In genomic region chr1:36471181-36472105, GRCm38 (mm10) we compare ENCODE assay signal across 8 mouse cellular contexts. TPM values are rescaled to one million over a fixed set of nuclear protein-coding genes. Genes with fewer than 3 reads are reported as not detected.
DNase-seq lines count a peak whose midpoint lies in the region; ATAC-seq and TF ChIP-seq lines count a peak whose summit lies in the region.

Cnnm4 (plus strand) TSS chr1:36471620.

- peak within 1 kb of the TSS; percentile 88 for H3K4me2 ChIP-seq in intestine, postnatal 0 days (replicated peaks; ENCODE audit: low read depth)

- peaks cover 22% of the 10 kb centered on the region for H3K4me1 ChIP-seq in intestine, postnatal 0 days (replicated peaks; ENCODE audit: control insufficient read depth, insufficient read depth, low read length)
- peaks cover 62% of the 10 kb centered on the region for H3K4me1 ChIP-seq in midbrain, embryonic 10.5 days

- WGBS in intestine, postnatal 0 days: under 1% methylated on average over 71 of the region's 98 CpGs
- under 1% methylated on average over 95 of the region's 98 CpGs for WGBS in midbrain, embryonic 10.5 days

- H3K9me3 ChIP-seq in intestine, postnatal 0 days (ENCODE audit: control insufficient read depth): no peaks in the 10 kb centered on the region
- H3K9me3 ChIP-seq in midbrain, embryonic 10.5 days (replicated peaks): no peaks in the 10 kb centered on the region

- peak; percentile 69 for TF ChIP-seq CTCF in intestine, postnatal 0 days (IDR thresholded peaks at IDR 0.05; ENCODE audit: low read depth)

- peak; percentile 94 for DNase-seq in adrenal gland, postnatal 10 days
- DNase-seq in embryo, embryonic 9.5 days (ENCODE audit: extremely low spot score): peak; percentile 94
- peak; percentile 79 to 89 for DNase-seq in gastrocnemius, postnatal 4 days (ENCODE audit: low spot score in 2 of 2)
- peak; percentile 85 to 88 for DNase-seq in left cerebral cortex, postnatal 36 days (ENCODE audit: low spot score in 2 of 2)
- peak; percentile 94 for DNase-seq in midbrain, embryonic 10.5 days (ENCODE audit: low spot score)
- DNase-seq in right cerebral cortex, postnatal 36 days (ENCODE audit: low spot score in 2 of 2): peak; percentile 79 to 83
- DNase-seq in urinary bladder, postnatal 4 days (ENCODE audit: low spot score in 2 of 2): peak; percentile 84 to 88

- ATAC-seq in intestine, postnatal 0 days: peak; percentile 83

- no peaks in the 10 kb centered on the region for H3K27me3 ChIP-seq in intestine, postnatal 0 days (replicated peaks; ENCODE audit: control insufficient read depth, insufficient read depth, low read length)
- H3K27me3 ChIP-seq in midbrain, embryonic 10.5 days (ENCODE audit: low read depth, poor library complexity, severe bottlenecking): peaks cover 28% of the 10 kb centered on the region

- H3K27ac ChIP-seq in intestine, postnatal 0 days (ENCODE audit: low read depth, low read length): peak within 1 kb of the TSS; percentile 91
- peak within 1 kb of the TSS; percentile 87 for H3K27ac ChIP-seq in midbrain, embryonic 10.5 days (replicated peaks)

- H3K36me3 ChIP-seq in intestine, postnatal 0 days (ENCODE audit: control insufficient read depth, insufficient read depth): no peaks in the 10 kb centered on the region; the same call in 1 of the 2 replicates
- no peaks in the 10 kb centered on the region for H3K36me3 ChIP-seq in midbrain, embryonic 10.5 days

- peak within 1 kb of the TSS; percentile 72 for H3K4me3 ChIP-seq in intestine, postnatal 0 days (ENCODE audit: low read depth, low read length)
- H3K4me3 ChIP-seq in midbrain, embryonic 10.5 days: peak within 1 kb of the TSS; percentile 70

- H3K9ac ChIP-seq in intestine, postnatal 0 days (ENCODE audit: low read depth, low read length): peak within 1 kb of the TSS; percentile 74

- intact Hi-C loops in left cerebral cortex, postnatal 36 days (cut with DNase I): loop anchor here (1.0 to 2.0 kb wide), 3 partner anchors 27 to 103 kb away; partner anchors contain the start of genes Cnnm3 and Kansl3

RNA-seq across cellular contexts. Expression of gene Cnnm4, which starts in this region (rescaled TPM):
- total RNA-seq in adrenal gland, postnatal 10 days (2021): 1 to 10 TPM; 3.9 to 4.4 TPM
- total RNA-seq in gastrocnemius, postnatal 4 days (2021): 1 to 10 TPM; 6.9 to 8.1 TPM
- 17.4 and 18.4 TPM in 2 replicates for polyA plus RNA-seq in intestine, postnatal 0 days (2015; fragmentation: Nextera tagmentation; extraction: Ambion mirVana)
- 10 to 100 TPM; 13.3 to 14.0 TPM for total RNA-seq in left cerebral cortex, postnatal 36 days (2021)
- 15.5 and 15.6 TPM in 2 replicates for polyA plus RNA-seq in midbrain, embryonic 10.5 days (2016; fragmentation: Nextera tagmentation; extraction: Ambion mirVana)

Comparison
In these comparisons a context has a peak if more than half of its experiments do, and no peak if none do; other contexts are left out.
1. Peak in every context shown above with its lines: DNase-seq, ATAC-seq, H3K4me3 ChIP-seq and H3K27ac ChIP-seq.